10 mouse cellular contexts compared by ENCODE assay signal in genomic region chr19:50676578-50677524, GRCm38 (mm10). TPM values are rescaled to one million over a fixed set of nuclear protein-coding genes. Genes with fewer than 3 reads are reported as not detected.
DNase-seq lines count a peak whose midpoint lies in the region; ATAC-seq and TF ChIP-seq lines count a peak whose summit lies in the region.
"Had no signal": no experiment of that assay in that cellular context is flagged by ENCODE, and none has a peak within 500 bp of the region (broad histone marks: within the 10 kb centered on the region; RNA-seq: fewer than 3 reads in every experiment).

No protein-coding gene starts in this region.

- no peak for TF ChIP-seq CTCF in gastrocnemius, adult 2 months (IDR thresholded peaks at IDR 0.05)
- TF ChIP-seq CTCF in brain, embryonic 14.5 days (IDR thresholded peaks at IDR 0.05; ENCODE audit: borderline replicate concordance, extremely low read depth, insufficient read depth, insufficient read length), result no peak
- no peak for TF ChIP-seq CTCF in lung, adult 2 months (IDR thresholded peaks at IDR 0.05; ENCODE audit: insufficient read depth, low read length)

- no peak for ATAC-seq in midbrain, embryonic 13.5 days
- ATAC-seq: CD4-positive, CD25-positive, alpha-beta regulatory T cell, adult 4 months had no signal

- H3K27me3 ChIP-seq in hindbrain, embryonic 10.5 days (ENCODE audit: insufficient read depth, poor library complexity, severe bottlenecking), result peaks cover 16% of the 10 kb centered on the region; the same call in 1 of the 2 replicates
- peaks cover 5% of the 10 kb centered on the region; the same call in 1 of the 2 replicates for H3K27me3 ChIP-seq in midbrain, embryonic 13.5 days

- WGBS in hindbrain, embryonic 10.5 days, result 44% methylated on average over 19 of the region's 19 CpGs
- WGBS in midbrain, embryonic 13.5 days, result 29% methylated on average over 19 of the region's 19 CpGs
- WGBS in lung, adult 2 months, result 37% methylated on average over 19 of the region's 19 CpGs

- no peaks in the 10 kb centered on the region for H3K36me3 ChIP-seq in hindbrain, embryonic 10.5 days
- no peaks in the 10 kb centered on the region for H3K36me3 ChIP-seq in midbrain, embryonic 13.5 days

- H3K9ac ChIP-seq in midbrain, embryonic 13.5 days (replicated peaks), result peak overlapping the region; percentile 82

- H3K4me3 ChIP-seq in gastrocnemius, adult 2 months, result peak overlapping the region; percentile 71
- H3K4me3 ChIP-seq in hindbrain, embryonic 10.5 days, result peak overlapping the region; percentile 83
- peak overlapping the region; percentile 88 for H3K4me3 ChIP-seq in midbrain, embryonic 13.5 days (replicated peaks)
- H3K4me3 ChIP-seq in lung, adult 2 months (replicated peaks; ENCODE audit: extremely low read depth, low read depth, low read length), result no peak overlapping the region

- no peak for DNase-seq in gastrocnemius, adult 2 months
- DNase-seq in gastrocnemius, postnatal 4 days (ENCODE audit: low spot score in 2 of 2), result no peak
- peak; percentile 51 for DNase-seq in brain, embryonic 14.5 days (ENCODE audit: low read depth)
- peak; percentile 16 for DNase-seq in hindbrain, embryonic 10.5 days (ENCODE audit: low spot score)
- DNase-seq in adrenal gland, postnatal 14 days, result no peak
- no peak for DNase-seq in c-Kit-positive CD71-positive TER-119-positive erythroid progenitor cells, embryonic 14.5 days (ENCODE audit: low spot score)
- DNase-seq in lung, adult 2 months, result no peak

- H3K9me3 ChIP-seq in hindbrain, embryonic 10.5 days, result no peaks in the 10 kb centered on the region
- H3K9me3 ChIP-seq in midbrain, embryonic 13.5 days, result no peaks in the 10 kb centered on the region

- H3K4me1 ChIP-seq in hindbrain, embryonic 10.5 days (replicated peaks), result peaks cover 14% of the 10 kb centered on the region
- peaks cover 22% of the 10 kb centered on the region for H3K4me1 ChIP-seq in midbrain, embryonic 13.5 days (replicated peaks)
- H3K4me1 ChIP-seq in lung, adult 2 months (ENCODE audit: control insufficient read depth, insufficient read depth, low read length), result no peaks in the 10 kb centered on the region

- no peak for TF ChIP-seq POLR2A in brain, embryonic 14.5 days (IDR thresholded peaks at IDR 0.05; ENCODE audit: borderline replicate concordance, extremely low read depth, insufficient read depth, insufficient read length, poor library complexity, severe bottlenecking)
- no peak for TF ChIP-seq POLR2A in lung, adult 2 months (IDR thresholded peaks at IDR 0.05; ENCODE audit: borderline replicate concordance, extremely low read depth, low read depth, low read length)

- no peak overlapping the region for H3K27ac ChIP-seq in gastrocnemius, adult 2 months
- peak overlapping the region; percentile 88; the same call in 1 of the 2 replicates for H3K27ac ChIP-seq in hindbrain, embryonic 10.5 days
- peak overlapping the region; percentile 7; the same call in 1 of the 2 replicates for H3K27ac ChIP-seq in midbrain, embryonic 13.5 days
- H3K27ac ChIP-seq: macrophage had no signal

- intact Hi-C loops in gastrocnemius, adult 2 months (cut with DNase I), result no loop called here

- H3K4me2 ChIP-seq in midbrain, embryonic 13.5 days (replicated peaks), result peak overlapping the region; percentile 96

RNA-seq across cellular contexts. Expression of gene Sorcs1, which starts 1.6 kb away (rescaled TPM):
- 1 to 10 TPM in 1 of 2 experiments, under 1 TPM in 1; 0.47 to 4.1 TPM for total RNA-seq in gastrocnemius, adult 2 months (2021)
- 1 to 10 TPM; 1.6 to 2.4 TPM for total RNA-seq in gastrocnemius, postnatal 4 days (2021)
- 13.5 and 18.2 TPM in 2 replicates for polyA plus RNA-seq in brain, embryonic 14.5 days (2012; rRNA removed)
- polyA plus RNA-seq in hindbrain, embryonic 10.5 days (2016; fragmentation: Nextera tagmentation; extraction: Ambion mirVana), result 4.3 and 5.6 TPM in 2 replicates
- polyA plus RNA-seq in midbrain, embryonic 13.5 days (2015; fragmentation: Nextera tagmentation; extraction: Ambion mirVana), result 10.1 and 10.5 TPM in 2 replicates
- total RNA-seq in adrenal gland, postnatal 14 days (2021), result 0.96 and 1.3 TPM in 2 replicates
- polyA plus RNA-seq in lung, adult 2 months (2012; rRNA removed), result 0.07 and 0.12 TPM in 2 replicates
- polyA plus RNA-seq: CD4-positive, CD25-positive, alpha-beta regulatory T cell, adult 4 months; macrophage had no signal

Comparison
In these comparisons a context has a peak if more than half of its experiments do, and no peak if none do; other contexts are left out.
1. DNase-seq: peak in brain, embryonic 14.5 days (single experiment) and hindbrain, embryonic 10.5 days (single experiment); none in gastrocnemius, adult 2 months (single experiment), gastrocnemius, postnatal 4 days (0 of 2), adrenal gland, postnatal 14 days (single experiment), c-Kit-positive CD71-positive TER-119-positive erythroid progenitor cells, embryonic 14.5 days (single experiment) and lung, adult 2 months (single experiment).